Mouse (Mus musculus): ENCODE measurements around the gene Prkce. TPM values are rescaled to one million over a fixed set of nuclear protein-coding genes. Genes with fewer than 3 reads are reported as not detected.

The Prkce gene
- polyA plus RNA-seq, 1 experiment from 2014 or later = 44.3 TPM

DNA sequence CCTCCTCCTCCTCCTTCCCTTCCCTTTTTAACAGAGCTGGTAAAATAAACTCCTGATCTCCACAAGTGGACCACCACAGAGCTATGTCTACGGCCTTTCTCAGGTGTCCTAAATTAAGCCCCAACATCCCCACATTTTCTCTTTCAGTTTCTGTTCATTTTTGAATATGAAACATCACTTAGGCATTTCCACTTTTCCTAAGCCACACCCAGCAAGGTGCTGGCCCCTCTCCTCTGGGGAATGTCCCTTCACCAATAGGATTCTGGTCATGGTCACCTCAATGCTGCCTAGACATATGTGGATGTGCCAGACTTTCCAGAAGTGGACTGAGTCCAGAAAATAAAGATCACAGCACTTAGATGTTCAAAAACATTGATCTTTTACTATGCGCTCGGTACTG is 193.3 kb downstream of the Prkce start:
- Histone ChIP-seq H3K4me1 (ENCODE audit: control insufficient read depth, insufficient read depth, low read length) (peaks cover 14% of the 10 kb centered on the region; the same call in 1 of the 2 replicates), H3K9me3 (ENCODE audit: control insufficient read depth, low read length) (no peaks in the 10 kb centered on the region), H3K36me3 (ENCODE audit: control insufficient read depth, insufficient read depth, low read length) (no peaks in the 10 kb centered on the region), H3K4me2 (ENCODE audit: low read depth, low read length) (no peak overlapping the region), H3K4me3 (ENCODE audit: low read depth, low read length) (no peak overlapping the region), H3K9ac (replicated peaks; ENCODE audit: low read depth, low read length) (no peak overlapping the region), H3K27ac (ENCODE audit: low read depth, low read length) (no peak overlapping the region), H3K27me3 (ENCODE audit: control insufficient read depth, insufficient read depth, low read length) (no peaks in the 10 kb centered on the region)
- 84% methylated on average over 3 of the region's 3 CpGs for WGBS
- ATAC-seq (ENCODE audit: low read depth) = no peak

DNA sequence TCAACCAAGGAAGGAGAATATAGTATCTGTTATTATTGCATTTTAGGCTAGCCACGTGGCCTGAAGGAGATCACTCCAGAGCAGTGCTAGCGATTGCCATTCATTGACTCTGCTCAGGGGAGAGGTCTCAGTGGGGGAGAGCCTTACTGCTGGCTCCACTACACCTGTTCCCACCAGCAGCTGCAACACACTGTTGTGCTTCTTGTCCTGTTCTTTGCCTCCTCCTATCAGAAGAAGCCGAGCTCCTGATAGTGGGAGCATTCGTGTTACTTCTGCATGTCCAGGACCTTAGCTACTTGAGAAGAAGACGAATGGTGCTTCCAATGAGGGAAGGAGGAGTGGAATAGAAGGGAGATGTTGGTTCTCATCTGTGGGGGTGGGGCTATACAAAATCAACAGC is 195.8 kb downstream of the Prkce start:
- no peak for ATAC-seq (ENCODE audit: low read depth)
- no peak overlapping the region for H3K27ac ChIP-seq (ENCODE audit: low read depth, low read length)
- H3K36me3 ChIP-seq (ENCODE audit: control insufficient read depth, insufficient read depth, low read length) = no peaks in the 10 kb centered on the region
- H3K4me1 ChIP-seq (ENCODE audit: control insufficient read depth, insufficient read depth, low read length) = peaks cover 15% of the 10 kb centered on the region
- no peak overlapping the region for H3K9ac ChIP-seq (replicated peaks; ENCODE audit: low read depth, low read length)
- no peak overlapping the region for H3K4me2 ChIP-seq (ENCODE audit: low read depth, low read length)
- H3K4me3 ChIP-seq (ENCODE audit: low read depth, low read length) = no peak overlapping the region
- no peaks in the 10 kb centered on the region for H3K27me3 ChIP-seq (ENCODE audit: control insufficient read depth, insufficient read depth, low read length)
- H3K9me3 ChIP-seq (ENCODE audit: control insufficient read depth, low read length) = no peaks in the 10 kb centered on the region
- 66% methylated on average over 5 of the region's 5 CpGs for WGBS

GRCm38 (mm10) chr17:86364349-86365075 is 196.9 kb downstream of the Prkce start:
- Histone ChIP-seq H3K4me2 (ENCODE audit: low read depth, low read length) (no peak overlapping the region), H3K36me3 (ENCODE audit: control insufficient read depth, insufficient read depth, low read length) (no peaks in the 10 kb centered on the region), H3K27ac (ENCODE audit: low read depth, low read length) (no peak overlapping the region), H3K4me3 (ENCODE audit: low read depth, low read length) (no peak overlapping the region), H3K27me3 (ENCODE audit: control insufficient read depth, insufficient read depth, low read length) (no peaks in the 10 kb centered on the region), H3K9me3 (ENCODE audit: control insufficient read depth, low read length) (no peaks in the 10 kb centered on the region), H3K4me1 (ENCODE audit: control insufficient read depth, insufficient read depth, low read length) (peaks cover 15% of the 10 kb centered on the region), H3K9ac (replicated peaks; ENCODE audit: low read depth, low read length) (no peak overlapping the region)
- WGBS = 77% methylated on average over 16 of the region's 16 CpGs
- ATAC-seq (ENCODE audit: low read depth) = 0 out of 2 replicates have a peak, but pooled peaks have one; percentile 31

- Histone ChIP-seq H3K4me2 (ENCODE audit: low read depth, low read length) (no peak overlapping the region), H3K9me3 (ENCODE audit: control insufficient read depth, low read length) (no peaks in the 10 kb centered on the region), H3K9ac (replicated peaks; ENCODE audit: low read depth, low read length) (no peak overlapping the region), H3K36me3 (ENCODE audit: control insufficient read depth, insufficient read depth, low read length) (no peaks in the 10 kb centered on the region), H3K27ac (ENCODE audit: low read depth, low read length) (no peak overlapping the region), H3K4me3 (ENCODE audit: low read depth, low read length) (no peak overlapping the region), H3K27me3 (ENCODE audit: control insufficient read depth, insufficient read depth, low read length) (no peaks in the 10 kb centered on the region), H3K4me1 (ENCODE audit: control insufficient read depth, insufficient read depth, low read length) (peaks cover 24% of the 10 kb centered on the region)
- 79% methylated on average over 10 of the region's 10 CpGs for WGBS
- no peak for ATAC-seq (ENCODE audit: low read depth)
These were observed 199.3 kb downstream of the Prkce start for GRCm38 (mm10) chr17:86366919-86367318.

DNA sequence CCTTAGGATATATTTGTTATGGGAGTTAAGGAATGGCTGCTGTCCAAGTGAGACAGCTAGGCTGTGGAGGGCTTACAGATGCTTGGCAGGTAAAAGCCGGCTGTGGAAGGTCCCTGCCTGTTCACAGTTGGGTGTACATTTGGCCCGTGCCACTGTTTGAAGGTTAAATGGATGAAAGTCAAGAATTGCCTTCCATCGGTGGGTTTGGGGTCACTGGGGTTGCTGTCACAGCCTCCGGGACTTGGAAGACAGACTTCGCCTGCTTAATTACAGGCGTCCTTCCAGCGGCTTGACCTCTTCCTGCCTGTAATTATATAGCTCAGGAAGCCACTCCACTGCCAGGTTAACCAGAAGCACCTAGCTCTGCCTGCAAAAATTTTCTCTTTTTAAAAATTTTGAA is 200.1 kb downstream of the Prkce start:
- Histone ChIP-seq H3K4me2 (ENCODE audit: low read depth, low read length) (no peak overlapping the region), H3K9me3 (ENCODE audit: control insufficient read depth, low read length) (no peaks in the 10 kb centered on the region), H3K27ac (ENCODE audit: low read depth, low read length) (no peak overlapping the region), H3K27me3 (ENCODE audit: control insufficient read depth, insufficient read depth, low read length) (no peaks in the 10 kb centered on the region), H3K4me3 (ENCODE audit: low read depth, low read length) (no peak overlapping the region), H3K4me1 (ENCODE audit: control insufficient read depth, insufficient read depth, low read length) (peaks cover 24% of the 10 kb centered on the region), H3K36me3 (ENCODE audit: control insufficient read depth, insufficient read depth, low read length) (no peaks in the 10 kb centered on the region), H3K9ac (replicated peaks; ENCODE audit: low read depth, low read length) (no peak overlapping the region)
- ATAC-seq (ENCODE audit: low read depth) = no peak
- 44% methylated on average over 7 of the region's 7 CpGs for WGBS

DNA sequence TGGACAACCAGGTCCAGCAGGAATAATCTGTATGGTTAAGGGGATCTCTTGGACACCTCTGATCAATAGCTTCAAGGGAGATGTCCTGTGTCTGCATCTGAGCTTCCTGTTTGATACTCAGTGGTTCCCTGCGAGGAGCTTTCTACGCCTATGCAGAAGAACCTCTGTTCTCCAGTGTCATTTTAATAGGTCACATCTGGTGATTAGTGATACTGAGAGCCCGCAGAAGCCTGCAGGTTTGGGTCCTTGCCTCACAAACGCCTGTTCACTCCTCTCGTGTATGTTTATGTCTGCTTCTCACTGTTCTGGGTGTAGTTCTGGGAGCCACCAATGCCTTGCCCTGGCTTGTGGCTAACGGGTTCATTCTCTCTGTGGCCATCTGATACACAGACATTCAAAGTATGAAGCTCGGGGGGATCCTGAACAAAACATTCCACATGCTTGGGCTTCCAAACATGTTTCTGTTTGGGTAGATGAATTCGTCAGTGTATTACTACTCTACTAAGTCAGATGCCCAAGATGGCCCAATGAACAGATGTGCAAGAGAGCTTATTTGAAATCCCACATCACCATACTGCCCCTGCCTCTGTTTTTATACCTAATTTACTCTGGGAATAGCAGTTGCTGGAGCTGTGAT is 202.6 kb downstream of the Prkce start:
- WGBS = 76% methylated on average over 8 of the region's 8 CpGs
- H3K4me3 ChIP-seq (ENCODE audit: low read depth, low read length) = no peak overlapping the region
- H3K27ac ChIP-seq (ENCODE audit: low read depth, low read length) = no peak overlapping the region

GRCm38 (mm10) chr17:86371101-86371561 is 203.5 kb downstream of the Prkce start:
- H3K9ac ChIP-seq (replicated peaks; ENCODE audit: low read depth, low read length) = no peak overlapping the region
- H3K36me3 ChIP-seq (ENCODE audit: control insufficient read depth, insufficient read depth, low read length) = no peaks in the 10 kb centered on the region
- H3K27ac ChIP-seq (ENCODE audit: low read depth, low read length) = no peak overlapping the region
- no peak overlapping the region for H3K4me3 ChIP-seq (ENCODE audit: low read depth, low read length)
- 61% methylated on average over 4 of the region's 4 CpGs for WGBS
- H3K4me2 ChIP-seq (ENCODE audit: low read depth, low read length) = no peak overlapping the region
- H3K27me3 ChIP-seq (ENCODE audit: control insufficient read depth, insufficient read depth, low read length) = no peaks in the 10 kb centered on the region
- no peaks in the 10 kb centered on the region for H3K9me3 ChIP-seq (ENCODE audit: control insufficient read depth, low read length)
- peak; percentile 7; the same call in 1 of the 2 replicates for ATAC-seq (ENCODE audit: low read depth)
- H3K4me1 ChIP-seq (ENCODE audit: control insufficient read depth, insufficient read depth, low read length) = peaks cover 13% of the 10 kb centered on the region

More for the DNA sequence above, 202.6 kb downstream of the Prkce start:
- H3K4me1 ChIP-seq (ENCODE audit: control insufficient read depth, insufficient read depth, low read length) = peaks cover 13% of the 10 kb centered on the region
- no peaks in the 10 kb centered on the region for H3K9me3 ChIP-seq (ENCODE audit: control insufficient read depth, low read length)
- no peaks in the 10 kb centered on the region for H3K27me3 ChIP-seq (ENCODE audit: control insufficient read depth, insufficient read depth, low read length)
- no peak for ATAC-seq (ENCODE audit: low read depth)
- H3K36me3 ChIP-seq (ENCODE audit: control insufficient read depth, insufficient read depth, low read length) = no peaks in the 10 kb centered on the region
- no peak overlapping the region for H3K4me2 ChIP-seq (ENCODE audit: low read depth, low read length)
- no peak overlapping the region for H3K9ac ChIP-seq (replicated peaks; ENCODE audit: low read depth, low read length)

GRCm38 (mm10) chr17:86376389-86376788 is 208.8 kb downstream of the Prkce start:
- Histone ChIP-seq H3K9me3 (ENCODE audit: control insufficient read depth, low read length) (no peaks in the 10 kb centered on the region), H3K4me3 (ENCODE audit: low read depth, low read length) (no peak overlapping the region), H3K36me3 (ENCODE audit: control insufficient read depth, insufficient read depth, low read length) (no peaks in the 10 kb centered on the region), H3K4me2 (ENCODE audit: low read depth, low read length) (no peak overlapping the region), H3K27ac (ENCODE audit: low read depth, low read length) (no peak overlapping the region), H3K4me1 (ENCODE audit: control insufficient read depth, insufficient read depth, low read length) (peaks cover 5% of the 10 kb centered on the region), H3K9ac (replicated peaks; ENCODE audit: low read depth, low read length) (no peak overlapping the region), H3K27me3 (ENCODE audit: control insufficient read depth, insufficient read depth, low read length) (no peaks in the 10 kb centered on the region)
- no peak for ATAC-seq (ENCODE audit: low read depth)
- WGBS = 87% methylated on average over 6 of the region's 6 CpGs

GRCm38 (mm10) chr17:86377863-86378262 is 210.3 kb downstream of the Prkce start:
- no peaks in the 10 kb centered on the region for H3K9me3 ChIP-seq (ENCODE audit: control insufficient read depth, low read length)

More at GRCm38 (mm10) chr17:86377863-86378262, 210.3 kb downstream of the Prkce start:
- H3K36me3 ChIP-seq (ENCODE audit: control insufficient read depth, insufficient read depth, low read length) = no peaks in the 10 kb centered on the region
- no peak overlapping the region for H3K9ac ChIP-seq (replicated peaks; ENCODE audit: low read depth, low read length)
- peak; percentile 65; the same call in 1 of the 2 replicates for ATAC-seq (ENCODE audit: low read depth)
- no peak overlapping the region for H3K4me3 ChIP-seq (ENCODE audit: low read depth, low read length)
- no peaks in the 10 kb centered on the region for H3K27me3 ChIP-seq (ENCODE audit: control insufficient read depth, insufficient read depth, low read length)
- H3K4me1 ChIP-seq (ENCODE audit: control insufficient read depth, insufficient read depth, low read length) = peaks cover 3% of the 10 kb centered on the region; the same call in 1 of the 2 replicates
- no peak overlapping the region for H3K27ac ChIP-seq (ENCODE audit: low read depth, low read length)
- 53% methylated on average over 9 of the region's 9 CpGs for WGBS
- no peak overlapping the region for H3K4me2 ChIP-seq (ENCODE audit: low read depth, low read length)

Data from neural tube, embryonic 14.5 days (tissue).